Mouse (Mus musculus) B cell, adult 62 days (primary cell): ENCODE measurements around the gene Fzd2. TPM values are rescaled to one million over a fixed set of nuclear protein-coding genes. Genes with fewer than 3 reads are reported as not detected.

Experiments
- total RNA-seq: library from RNA; stranded (reverse); gene quantifications from 4 replicates; pipeline ENCODE4 v1.2.4, GENCODE M21; 2023

The Fzd2 gene
- 0.16 TPM in 1 of 4 replicates, not detected in the others for total RNA-seq

DNA sequence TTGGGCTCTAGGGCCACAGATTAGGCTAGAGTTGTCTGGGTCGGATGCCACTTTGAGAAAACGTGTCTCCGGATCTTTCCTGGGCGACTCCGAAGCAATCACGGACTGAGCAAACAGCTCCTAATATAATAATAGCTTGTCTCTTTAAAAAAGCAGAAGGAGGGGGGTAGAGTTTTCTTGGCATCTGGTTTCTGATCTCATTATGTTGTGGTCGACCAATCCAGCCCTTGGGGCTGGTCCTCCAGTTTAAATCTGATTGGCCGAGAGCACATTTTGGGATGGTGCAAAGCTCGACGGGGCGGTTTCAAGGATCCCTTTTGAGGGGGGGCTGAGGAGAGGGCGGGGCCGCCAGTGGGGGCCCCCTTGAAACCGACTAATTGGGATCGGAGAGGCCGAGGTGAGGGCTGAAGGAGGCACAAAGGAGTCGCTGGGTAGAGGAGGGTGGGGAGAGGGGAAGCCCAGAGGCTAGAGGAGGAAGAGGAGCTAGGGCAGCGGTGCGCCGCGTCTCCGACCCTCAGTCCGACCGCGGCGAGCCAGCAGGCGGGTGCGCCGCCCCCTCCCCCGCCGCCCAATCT is at the start of gene Fzd2:
Gene Fzd2, plus strand, starts transcription at position 387 of the 575 bp plus-strand sequence.

DNA sequence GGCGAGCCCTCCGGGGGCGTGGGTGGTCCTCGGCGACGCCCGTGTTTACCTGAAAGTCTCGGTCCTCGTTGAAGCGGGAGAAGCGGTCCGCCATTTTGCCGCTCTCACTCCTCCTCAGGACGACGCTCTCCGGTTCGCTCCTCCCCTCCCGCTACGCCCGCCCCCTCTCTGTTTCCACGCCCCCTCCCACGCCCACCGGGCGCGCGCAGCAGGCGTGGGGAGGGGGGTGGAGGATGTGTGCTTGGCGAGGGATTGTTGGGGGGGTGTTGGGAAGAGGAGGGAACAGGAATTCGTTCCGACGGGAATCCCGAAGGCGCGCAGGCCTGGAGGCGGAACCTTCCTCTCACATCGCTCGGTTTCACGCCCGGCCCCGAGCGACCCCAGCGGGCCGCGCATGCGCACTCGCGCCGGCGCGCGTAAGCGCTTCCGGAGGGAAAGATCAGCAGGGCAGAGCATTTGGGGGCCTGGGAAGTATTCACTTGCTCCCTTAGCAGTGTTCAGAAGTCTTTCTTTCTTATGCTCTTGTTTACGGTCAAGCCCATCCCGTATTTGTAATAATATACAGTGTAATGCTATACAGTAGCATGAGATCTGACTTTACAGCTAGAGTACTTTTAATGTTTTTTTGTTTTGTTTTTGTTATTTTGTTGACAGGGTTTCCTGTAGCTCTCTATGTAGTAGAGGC is 48.0 kb upstream of the Fzd2 start, which contains the start of gene Gpatch8:
Gene Gpatch8, minus strand, starts transcription at position 362 of the 685 bp plus-strand sequence.

DNA sequence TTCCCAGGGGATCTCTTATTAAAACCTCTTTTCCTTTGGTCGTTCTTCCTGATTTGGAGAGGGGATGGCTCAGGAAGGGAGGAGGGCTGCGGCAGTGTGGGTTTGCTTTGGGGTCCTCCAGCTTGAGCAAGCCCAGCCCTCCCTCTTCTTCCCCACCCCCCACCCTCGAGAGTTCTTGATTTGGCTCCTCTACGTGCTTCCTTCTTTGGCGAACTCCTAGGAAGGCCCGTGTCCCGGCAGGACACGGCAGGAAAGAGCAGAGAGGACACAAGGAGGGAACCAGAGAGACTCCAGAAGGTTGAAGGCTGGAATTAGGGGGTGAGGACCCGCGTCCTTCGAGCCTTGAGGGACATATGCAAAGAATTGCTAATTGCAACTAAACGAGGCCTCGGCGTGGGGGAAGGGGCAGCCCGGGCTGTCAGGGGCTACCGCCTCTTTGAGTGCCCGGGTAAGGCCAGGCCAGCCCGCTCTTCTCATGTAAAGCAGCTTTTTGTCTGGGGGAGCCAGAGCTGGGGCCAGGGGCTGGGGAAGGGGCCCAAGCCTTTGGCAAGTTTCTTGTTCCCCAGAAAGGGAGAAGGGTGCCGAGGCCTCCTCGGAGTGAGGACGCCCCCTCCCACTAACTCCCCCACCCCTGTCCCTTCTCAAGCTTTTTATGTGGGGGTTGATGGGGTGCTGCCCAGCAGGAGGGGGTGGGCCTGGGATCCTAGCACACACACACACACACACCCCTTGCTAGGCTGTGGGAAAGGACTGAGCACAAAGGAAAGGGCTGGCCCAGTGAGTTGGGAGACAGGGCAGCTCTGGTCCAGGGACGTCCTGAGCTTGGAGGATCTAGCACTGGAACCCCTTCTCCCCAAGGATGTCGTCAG is 24.8 kb upstream of the Fzd2 start, which contains the start of gene Gm11627:
Gene Gm11627, minus strand, starts transcription at position 297 of the 869 bp plus-strand sequence.

Other genes with a start within 250 kb of the Fzd2 start
- 0.69 TPM in 1 of 4 replicates, not detected in the others for gene Slc4a1, start 238.2 kb upstream of the Fzd2 start, total RNA-seq
- gene Rundc3a, start 211.0 kb upstream of the Fzd2 start, total RNA-seq, result 1.1 to 6.1 TPM (median 2.3 TPM) in 4 replicates
- gene Slc25a39, start 196.4 kb upstream of the Fzd2 start, total RNA-seq, result 37.6 to 44.2 TPM (median 41.6 TPM) in 4 replicates
- gene Grn, start 174.1 kb upstream of the Fzd2 start, total RNA-seq, result 58.2 to 73.6 TPM (median 69.4 TPM) in 4 replicates
- not detected in 4 replicates for gene Fam171a2, start 156.7 kb upstream of the Fzd2 start, total RNA-seq
- gene Itga2b, start 134.3 kb upstream of the Fzd2 start, total RNA-seq, result 5.6 to 9.9 TPM (median 8.8 TPM) in 4 replicates
- 53.5 to 60.5 TPM (median 55.3 TPM) in 4 replicates for gene Gpatch8, start 48.0 kb upstream of the Fzd2 start, total RNA-seq
- not detected in 4 replicates for gene Gm11627, start 24.9 kb upstream of the Fzd2 start, total RNA-seq
- gene Meioc, start 59.3 kb downstream of the Fzd2 start, total RNA-seq, result not detected in 4 replicates
- 25.1 to 37.5 TPM (median 30.4 TPM) in 4 replicates for gene Ccdc43, start 93.4 kb downstream of the Fzd2 start, total RNA-seq
- gene Adam11, start 157.0 kb downstream of the Fzd2 start, total RNA-seq, result 2.1 TPM in 1 of 4 replicates, not detected in the others
- not detected in 4 replicates for gene Gjc1, start 215.3 kb downstream of the Fzd2 start, total RNA-seq
- gene Higd1b, start 231.5 kb downstream of the Fzd2 start, total RNA-seq, result not detected in 4 replicates